Mouse (Mus musculus) splenic B cell, adult 2 months (primary cell): ENCODE data around the gene Dnttip2.

Source experiments
- DNase-seq: peaks from one replicate; pipeline ENCODE4 v3.0.0-alpha.2; 2011; ENCODE audit warnings: low read depth, low spot score
- H3K27me3 ChIP-seq: 2 replicates; pipeline ENCODE4 v1.6.1; 2012; ENCODE audit warnings: mild to moderate bottlenecking, low read length, moderate library complexity, mixed read lengths; ENCODE audit not compliant: control insufficient read depth, poor library complexity, insufficient read depth, severe bottlenecking
- H3K36me3 ChIP-seq: 2 replicates; pipeline ENCODE4 v1.6.1; 2012; ENCODE audit warnings: mild to moderate bottlenecking, low read length, moderate library complexity, mixed read lengths; ENCODE audit not compliant: control insufficient read depth, poor library complexity, insufficient read depth, severe bottlenecking

Dnttip2 gene

GRCm38 (mm10) chr3:122300983-122301919 lies 27.1 kb downstream of the Dnttip2 start:
- Histone ChIP-seq H3K27me3 (no peaks in the 10 kb centered on the region), H3K36me3 (no peaks in the 10 kb centered on the region)
- peak; percentile 15 for DNase-seq

GRCm38 (mm10) chr3:122304560-122304959 lies 30.4 kb downstream of the Dnttip2 start:
- no peaks in the 10 kb centered on the region for H3K36me3 ChIP-seq
- H3K27me3 ChIP-seq = no peaks in the 10 kb centered on the region
- DNase-seq = peak; percentile 58

GRCm38 (mm10) chr3:122307894-122308671 lies 33.9 kb downstream of the Dnttip2 start:
- Histone ChIP-seq H3K36me3 (no peaks in the 10 kb centered on the region), H3K27me3 (no peaks in the 10 kb centered on the region)
- peak; percentile 26 for DNase-seq

GRCm38 (mm10) chr3:122308981-122309380 lies 34.8 kb downstream of the Dnttip2 start:
- Histone ChIP-seq H3K36me3 (no peaks in the 10 kb centered on the region), H3K27me3 (no peaks in the 10 kb centered on the region)
- peak; percentile 22 for DNase-seq

- H3K27me3 ChIP-seq = no peaks in the 10 kb centered on the region
- DNase-seq = peak; percentile 85
- H3K36me3 ChIP-seq = no peaks in the 10 kb centered on the region
Measured at GRCm38 (mm10) chr3:122312078-122312477, 37.9 kb downstream of the Dnttip2 start.

- DNase-seq = no peak
- no peaks in the 10 kb centered on the region for H3K27me3 ChIP-seq
- no peaks in the 10 kb centered on the region for H3K36me3 ChIP-seq
Measured at GRCm38 (mm10) chr3:122312936-122313629, 38.9 kb downstream of the Dnttip2 start.

- H3K27me3 ChIP-seq = no peaks in the 10 kb centered on the region
- H3K36me3 ChIP-seq = no peaks in the 10 kb centered on the region
- DNase-seq = no peak
Measured at GRCm38 (mm10) chr3:122313936-122314335, 39.7 kb downstream of the Dnttip2 start.

GRCm38 (mm10) chr3:122316621-122317020 lies 42.4 kb downstream of the Dnttip2 start:
- no peak for DNase-seq
- H3K27me3 ChIP-seq = no peaks in the 10 kb centered on the region
- no peaks in the 10 kb centered on the region for H3K36me3 ChIP-seq

GRCm38 (mm10) chr3:122317339-122317738 lies 43.2 kb downstream of the Dnttip2 start:
- DNase-seq = no peak
- Histone ChIP-seq H3K27me3 (no peaks in the 10 kb centered on the region), H3K36me3 (no peaks in the 10 kb centered on the region)

- H3K27me3 ChIP-seq = no peaks in the 10 kb centered on the region
- DNase-seq = no peak
- H3K36me3 ChIP-seq = no peaks in the 10 kb centered on the region
Measured at GRCm38 (mm10) chr3:122322226-122322625, 48.0 kb downstream of the Dnttip2 start.

GRCm38 (mm10) chr3:122323841-122324240 lies 49.7 kb downstream of the Dnttip2 start:
- H3K36me3 ChIP-seq = no peaks in the 10 kb centered on the region
- no peak for DNase-seq
- no peaks in the 10 kb centered on the region for H3K27me3 ChIP-seq

GRCm38 (mm10) chr3:122324528-122324927 lies 50.3 kb downstream of the Dnttip2 start:
- DNase-seq = no peak
- Histone ChIP-seq H3K27me3 (no peaks in the 10 kb centered on the region), H3K36me3 (no peaks in the 10 kb centered on the region)

GRCm38 (mm10) chr3:122330484-122330883 lies 56.3 kb downstream of the Dnttip2 start:
- no peak for DNase-seq
- Histone ChIP-seq H3K27me3 (no peaks in the 10 kb centered on the region; the same call in 1 of the 2 replicates), H3K36me3 (no peaks in the 10 kb centered on the region)

- H3K27me3 ChIP-seq = no peaks in the 10 kb centered on the region; the same call in 1 of the 2 replicates
- DNase-seq = no peak
- no peaks in the 10 kb centered on the region for H3K36me3 ChIP-seq
Measured at GRCm38 (mm10) chr3:122333493-122333892, 59.3 kb downstream of the Dnttip2 start.
